Mouse (Mus musculus): Measurements from ENCODE around the gene Stx3. TPM values are rescaled to one million over a fixed set of nuclear protein-coding genes. Genes with fewer than 3 reads are reported as not detected.
A peak's percentile ranks its signal among the peaks of the same experiment; 100 is the strongest.

Gene Stx3
- polyA plus RNA-seq, 1 experiment from 2014 or later: 8.7 TPM

GRCm38 (mm10) chr19:11770205-11770892 is 48.9 kb downstream of the Stx3 start, which contains the start of gene Mrpl16:
Mrpl16 (plus strand) TSS chr19:11770391.
- peak; percentile 94 for ATAC-seq (ENCODE audit: low read depth)
- no peaks in the 10 kb centered on the region for H3K27me3 ChIP-seq (replicated peaks; ENCODE audit: control insufficient read depth, insufficient read depth, low read length)
- WGBS: 0% methylated on average over 30 of the region's 30 CpGs
- H3K27ac ChIP-seq (replicated peaks; ENCODE audit: low read depth, low read length): peak within 1 kb of the TSS; percentile 57; the same call in 1 of the 2 replicates
- peaks cover 21% of the 10 kb centered on the region for H3K36me3 ChIP-seq (ENCODE audit: control insufficient read depth, insufficient read depth, low read length)
- H3K9ac ChIP-seq (ENCODE audit: low read depth, low read length): peak within 1 kb of the TSS; percentile 79
- peaks cover 4% of the 10 kb centered on the region; the same call in 1 of the 2 replicates for H3K4me1 ChIP-seq (ENCODE audit: control insufficient read depth, insufficient read depth, low read length)
- H3K4me3 ChIP-seq (ENCODE audit: low read depth, low read length): peak within 1 kb of the TSS; percentile 63
- no peaks in the 10 kb centered on the region for H3K9me3 ChIP-seq (ENCODE audit: control insufficient read depth, low read length)
- H3K4me2 ChIP-seq (ENCODE audit: low read depth, low read length): peak within 1 kb of the TSS; percentile 67
- peak; percentile 94 for DNase-seq (ENCODE audit: low spot score)

- Histone ChIP-seq H3K9me3 (ENCODE audit: control insufficient read depth, low read length) (no peaks in the 10 kb centered on the region), H3K9ac (ENCODE audit: low read depth, low read length) (no peak overlapping the region), H3K27ac (replicated peaks; ENCODE audit: low read depth, low read length) (no peak overlapping the region), H3K4me2 (ENCODE audit: low read depth, low read length) (peak overlapping the region; percentile 67), H3K4me3 (ENCODE audit: low read depth, low read length) (peak overlapping the region; percentile 63; the same call in 1 of the 2 replicates), H3K36me3 (ENCODE audit: control insufficient read depth, insufficient read depth, low read length) (peaks cover 16% of the 10 kb centered on the region), H3K4me1 (ENCODE audit: control insufficient read depth, insufficient read depth, low read length) (peaks cover 4% of the 10 kb centered on the region; the same call in 1 of the 2 replicates), H3K27me3 (replicated peaks; ENCODE audit: control insufficient read depth, insufficient read depth, low read length) (no peaks in the 10 kb centered on the region)
- ATAC-seq (ENCODE audit: low read depth) (no peak), DNase-seq (ENCODE audit: low spot score) (no peak)
- WGBS: 91% methylated on average over 5 of the region's 5 CpGs
These were observed 49.8 kb downstream of the Stx3 start for GRCm38 (mm10) chr19:11769257-11769920.

GRCm38 (mm10) chr19:11768163-11768562 is 51.0 kb downstream of the Stx3 start:
- Histone ChIP-seq H3K27ac (replicated peaks; ENCODE audit: low read depth, low read length) (no peak overlapping the region), H3K27me3 (replicated peaks; ENCODE audit: control insufficient read depth, insufficient read depth, low read length) (no peaks in the 10 kb centered on the region), H3K4me3 (ENCODE audit: low read depth, low read length) (no peak overlapping the region), H3K36me3 (ENCODE audit: control insufficient read depth, insufficient read depth, low read length) (peaks cover 4% of the 10 kb centered on the region; the same call in 1 of the 2 replicates), H3K9me3 (ENCODE audit: control insufficient read depth, low read length) (no peaks in the 10 kb centered on the region), H3K4me2 (ENCODE audit: low read depth, low read length) (no peak overlapping the region), H3K9ac (ENCODE audit: low read depth, low read length) (no peak overlapping the region), H3K4me1 (ENCODE audit: control insufficient read depth, insufficient read depth, low read length) (peaks cover 4% of the 10 kb centered on the region; the same call in 1 of the 2 replicates)
- DNase-seq (ENCODE audit: low spot score) (peak; percentile 74), ATAC-seq (ENCODE audit: low read depth) (no peak)
- 12% methylated on average over 3 of the region's 3 CpGs for WGBS

GRCm38 (mm10) chr19:11766413-11766812 is 52.8 kb downstream of the Stx3 start:
- H3K9ac ChIP-seq (ENCODE audit: low read depth, low read length): no peak overlapping the region
- DNase-seq (ENCODE audit: low spot score): no peak
- no peaks in the 10 kb centered on the region for H3K36me3 ChIP-seq (ENCODE audit: control insufficient read depth, insufficient read depth, low read length)
- peaks cover 4% of the 10 kb centered on the region; the same call in 1 of the 2 replicates for H3K4me1 ChIP-seq (ENCODE audit: control insufficient read depth, insufficient read depth, low read length)
- H3K9me3 ChIP-seq (ENCODE audit: control insufficient read depth, low read length): no peaks in the 10 kb centered on the region
- no peaks in the 10 kb centered on the region for H3K27me3 ChIP-seq (replicated peaks; ENCODE audit: control insufficient read depth, insufficient read depth, low read length)
- H3K4me2 ChIP-seq (ENCODE audit: low read depth, low read length): no peak overlapping the region
- WGBS: 76% methylated on average over 4 of the region's 4 CpGs
- no peak overlapping the region for H3K27ac ChIP-seq (replicated peaks; ENCODE audit: low read depth, low read length)
- no peak overlapping the region for H3K4me3 ChIP-seq (ENCODE audit: low read depth, low read length)
- ATAC-seq (ENCODE audit: low read depth): no peak

GRCm38 (mm10) chr19:11765059-11765458 is 54.1 kb downstream of the Stx3 start:
- ATAC-seq (ENCODE audit: low read depth): no peak
- Histone ChIP-seq H3K9me3 (ENCODE audit: control insufficient read depth, low read length) (no peaks in the 10 kb centered on the region), H3K4me1 (ENCODE audit: control insufficient read depth, insufficient read depth, low read length) (no peaks in the 10 kb centered on the region), H3K36me3 (ENCODE audit: control insufficient read depth, insufficient read depth, low read length) (no peaks in the 10 kb centered on the region), H3K27me3 (replicated peaks; ENCODE audit: control insufficient read depth, insufficient read depth, low read length) (no peaks in the 10 kb centered on the region), H3K9ac (ENCODE audit: low read depth, low read length) (no peak overlapping the region), H3K4me2 (ENCODE audit: low read depth, low read length) (no peak overlapping the region), H3K4me3 (ENCODE audit: low read depth, low read length) (no peak overlapping the region), H3K27ac (replicated peaks; ENCODE audit: low read depth, low read length) (no peak overlapping the region)
- no peak for DNase-seq (ENCODE audit: low spot score)
- 78% methylated on average over 3 of the region's 3 CpGs for whole genome bisulfite sequencing

GRCm38 (mm10) chr19:11747298-11747697 is 71.9 kb downstream of the Stx3 start, which contains the start of gene Gif:
Gif (plus strand) TSS chr19:11747554.
- H3K27me3 ChIP-seq (replicated peaks; ENCODE audit: control insufficient read depth, insufficient read depth, low read length): no peaks in the 10 kb centered on the region
- no peak within 1 kb of the TSS for H3K27ac ChIP-seq (replicated peaks; ENCODE audit: low read depth, low read length)
- H3K4me1 ChIP-seq (ENCODE audit: control insufficient read depth, insufficient read depth, low read length): no peaks in the 10 kb centered on the region
- ATAC-seq (ENCODE audit: low read depth): no peak
- H3K9me3 ChIP-seq (ENCODE audit: control insufficient read depth, low read length): no peaks in the 10 kb centered on the region
- no peak within 1 kb of the TSS for H3K4me2 ChIP-seq (ENCODE audit: low read depth, low read length)
- no peak within 1 kb of the TSS for H3K9ac ChIP-seq (ENCODE audit: low read depth, low read length)
- H3K36me3 ChIP-seq (ENCODE audit: control insufficient read depth, insufficient read depth, low read length): no peaks in the 10 kb centered on the region
- no peak for DNase-seq (ENCODE audit: low spot score)
- WGBS: 78% methylated on average over 2 of the region's 2 CpGs
- no peak within 1 kb of the TSS for H3K4me3 ChIP-seq (ENCODE audit: low read depth, low read length)

- no peak for ATAC-seq (ENCODE audit: low read depth)
- Histone ChIP-seq H3K4me3 (ENCODE audit: low read depth, low read length) (no peak overlapping the region), H3K9me3 (ENCODE audit: control insufficient read depth, low read length) (no peaks in the 10 kb centered on the region), H3K36me3 (ENCODE audit: control insufficient read depth, insufficient read depth, low read length) (no peaks in the 10 kb centered on the region), H3K4me2 (ENCODE audit: low read depth, low read length) (no peak overlapping the region), H3K9ac (ENCODE audit: low read depth, low read length) (no peak overlapping the region), H3K27ac (replicated peaks; ENCODE audit: low read depth, low read length) (no peak overlapping the region), H3K4me1 (ENCODE audit: control insufficient read depth, insufficient read depth, low read length) (no peaks in the 10 kb centered on the region), H3K27me3 (replicated peaks; ENCODE audit: control insufficient read depth, insufficient read depth, low read length) (no peaks in the 10 kb centered on the region)
- no peak for DNase-seq (ENCODE audit: low spot score)
These were observed 73.5 kb downstream of the Stx3 start for GRCm38 (mm10) chr19:11745680-11746079.

GRCm38 (mm10) chr19:11736455-11736854 is 82.7 kb downstream of the Stx3 start:
- WGBS: 53% methylated on average over 1 of the region's 1 CpGs
- H3K4me3 ChIP-seq (ENCODE audit: low read depth, low read length): no peak overlapping the region
- no peak overlapping the region for H3K4me2 ChIP-seq (ENCODE audit: low read depth, low read length)
- no peak for ATAC-seq (ENCODE audit: low read depth)
- no peaks in the 10 kb centered on the region for H3K36me3 ChIP-seq (ENCODE audit: control insufficient read depth, insufficient read depth, low read length)
- no peaks in the 10 kb centered on the region for H3K9me3 ChIP-seq (ENCODE audit: control insufficient read depth, low read length)
- H3K4me1 ChIP-seq (ENCODE audit: control insufficient read depth, insufficient read depth, low read length): no peaks in the 10 kb centered on the region
- no peaks in the 10 kb centered on the region for H3K27me3 ChIP-seq (replicated peaks; ENCODE audit: control insufficient read depth, insufficient read depth, low read length)
- no peak overlapping the region for H3K27ac ChIP-seq (replicated peaks; ENCODE audit: low read depth, low read length)
- no peak for DNase-seq (ENCODE audit: low spot score)
- H3K9ac ChIP-seq (ENCODE audit: low read depth, low read length): no peak overlapping the region
